Mouse (Mus musculus) heart, postnatal 0 days (tissue): ENCODE data around the gene Mri1.

Source experiments
- CTCF ChIP-seq: IDR thresholded peaks from 2 replicates; pipeline ENCODE4 v1.5.1; 2016; ENCODE audit warnings: antibody characterized with exemption, control low read depth, low read depth
- EP300 ChIP-seq: IDR thresholded peaks from 2 replicates; pipeline ENCODE4 v1.6.1; 2016; ENCODE audit warnings: antibody characterized with exemption, low read depth

DNA sequence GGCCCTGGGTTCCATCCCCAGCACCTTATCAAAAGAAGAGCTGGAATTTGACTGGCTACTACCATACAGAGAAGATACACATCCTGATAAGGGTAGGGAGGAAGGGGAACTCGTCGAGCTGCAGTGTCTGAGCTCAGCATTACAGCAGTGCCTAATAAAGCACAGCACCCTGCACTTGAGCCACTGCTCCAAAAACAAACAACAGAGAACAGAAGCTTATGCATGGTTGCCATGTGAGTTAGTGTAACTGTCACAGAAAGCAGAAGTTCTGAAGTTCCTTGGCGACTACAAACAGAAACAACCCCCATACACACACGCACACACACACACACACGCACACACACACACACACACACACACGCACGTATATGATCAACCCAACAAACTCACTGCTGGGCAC, 37.0 kb downstream of the Mri1 start:
- TF ChIP-seq EP300 (no peak), CTCF (no peak)
